ENCODE assay signal across 17 mouse cellular contexts in genomic region chr2:96755066-96755465, GRCm38 (mm10).
"Had no signal": no experiment of that assay in that cellular context is flagged by ENCODE, and none has a peak within 500 bp of the region (broad histone marks: within the 10 kb centered on the region; RNA-seq: fewer than 3 reads in every experiment).

No protein-coding gene starts in this region.

- H3K9ac ChIP-seq: liver, embryonic 14.5 days; lung, embryonic 14.5 days; midbrain, embryonic 12.5 days; neural tube, embryonic 12.5 days had no signal

- H3K4me1 ChIP-seq: midbrain, embryonic 10.5 days; midbrain, embryonic 12.5 days; neural tube, embryonic 12.5 days had no signal

- ATAC-seq: midbrain, embryonic 16.5 days had no signal

- H3K4me2 ChIP-seq: lung, embryonic 14.5 days; midbrain, embryonic 12.5 days; neural tube, embryonic 12.5 days had no signal

- H3K9me3 ChIP-seq: midbrain, embryonic 10.5 days; midbrain, embryonic 12.5 days; neural tube, embryonic 12.5 days had no signal

- H3K27ac ChIP-seq: liver, embryonic 14.5 days; midbrain, embryonic 10.5 days; midbrain, embryonic 12.5 days; neural tube, embryonic 12.5 days had no signal

- DNase-seq: lung, adult 18-20 months; lung, embryonic 14.5 days; lung, postnatal 10 days; lung, postnatal 4 days; retina, postnatal 1 day; right cerebral cortex, adult 18-20 months; right cerebral cortex, postnatal 25 days; right cerebral cortex, postnatal 4 days; spleen, adult 18-20 months; thymus, adult 18-20 months; thymus, postnatal 14 days; thymus, postnatal 4 days had no signal

- H3K27me3 ChIP-seq: midbrain, embryonic 12.5 days; neural tube, embryonic 12.5 days had no signal

- H3K36me3 ChIP-seq: midbrain, embryonic 10.5 days; midbrain, embryonic 12.5 days; neural tube, embryonic 12.5 days had no signal

- H3K4me3 ChIP-seq: midbrain, embryonic 10.5 days; midbrain, embryonic 12.5 days; neural tube, embryonic 12.5 days had no signal
